Mouse (Mus musculus) sigmoid colon, adult 10 weeks (tissue): ENCODE data around the gene Dclk2. TPM values are rescaled to one million over a fixed set of nuclear protein-coding genes. Genes with fewer than 3 reads are reported as not detected.

ENCODE experiments used
- polyA plus RNA-seq: library from polyadenylated mRNA; stranded (reverse); fragments of 350-450 nt; fragmentation: Illumina TruSeq; extraction: RNeasy Lipid Tissue Mini Kit (QIAGEN cat#74804); gene quantifications from one replicate; pipeline ENCODE4 v1.2.3, GENCODE M21; 2014; ENCODE audit warnings: low read depth, low replicate concordance

Gene Dclk2
- polyA plus RNA-seq, result 2.8 TPM

GRCm38 (mm10) chr3:86920343-86921083 lies at the start of gene Dclk2:
TSS of gene Dclk2 (minus strand) at chr3:86920852.

Other genes starting within 250 kb of the Dclk2 start
- 28.0 TPM for gene Cd1d1, start 78.6 kb upstream of the Dclk2 start, polyA plus RNA-seq